13 mouse cellular contexts compared by ENCODE assay signal in genomic region chr6:72841986-72842502, GRCm38 (mm10).
"Had no signal": no experiment of that assay in that cellular context is flagged by ENCODE, and none has a peak within 500 bp of the region (broad histone marks: within the 10 kb centered on the region; RNA-seq: fewer than 3 reads in every experiment).

No protein-coding gene starts in this region.

- H3K27me3 ChIP-seq: liver, embryonic 15.5 days; midbrain, embryonic 13.5 days; neural tube, embryonic 15.5 days had no signal

- DNase-seq: kidney, postnatal 25 days; lung, adult 2 months; lung, postnatal 36 days; right cerebral cortex, postnatal 14 days; thymus, postnatal 4 days had no signal

- H3K4me1 ChIP-seq: limb, embryonic 10.5 days; liver, embryonic 15.5 days; midbrain, embryonic 13.5 days; neural tube, embryonic 15.5 days had no signal

- H3K27ac ChIP-seq: left cerebral cortex, adult 2 months; limb, embryonic 10.5 days; liver, embryonic 15.5 days; midbrain, embryonic 13.5 days; neural tube, embryonic 15.5 days had no signal

- H3K9ac ChIP-seq: liver, embryonic 15.5 days; midbrain, embryonic 13.5 days; neural tube, embryonic 15.5 days had no signal

- ATAC-seq: lung, postnatal 0 days; midbrain, embryonic 13.5 days had no signal

- H3K4me2 ChIP-seq: liver, embryonic 11.5 days; liver, embryonic 15.5 days; midbrain, embryonic 13.5 days; neural tube, embryonic 15.5 days had no signal

- H3K4me3 ChIP-seq: left cerebral cortex, adult 2 months; limb, embryonic 10.5 days; liver, embryonic 15.5 days; midbrain, embryonic 13.5 days; myocyte; neural tube, embryonic 15.5 days had no signal

- H3K9me3 ChIP-seq: limb, embryonic 10.5 days; liver, embryonic 15.5 days; midbrain, embryonic 13.5 days; neural tube, embryonic 15.5 days had no signal
